Mouse (Mus musculus): ENCODE measurements around the gene Cryl1. TPM values are rescaled to one million over a fixed set of nuclear protein-coding genes. Genes with fewer than 3 reads are reported as not detected.

Cryl1 gene
- total and polyA plus RNA-seq, 3 experiments = 5.6 to 12.4 (median 6.7) TPM

- intact Hi-C loops (cut with DNase I) = no loop called here
- 83% methylated on average over 11 of the region's 11 CpGs for WGBS
- no peak for TF ChIP-seq EP300 (IDR thresholded peaks at IDR 0.05; ENCODE audit: insufficient read depth, low read depth, low read length)
- TF ChIP-seq POLR2A (IDR thresholded peaks at IDR 0.05; ENCODE audit: insufficient read depth, low read depth, low read length) = no peak
- no peak for TF ChIP-seq CTCF (IDR thresholded peaks at IDR 0.05)
These were observed 163.1 kb downstream of the Cryl1 start for GRCm38 (mm10) chr14:57235276-57235675.

GRCm38 (mm10) chr14:57234711-57235110, 163.6 kb downstream of the Cryl1 start:
- WGBS = 38% methylated on average over 4 of the region's 4 CpGs
- no peak overlapping the region for H3K9ac ChIP-seq (ENCODE audit: low read depth, low read length)
- no peaks in the 10 kb centered on the region for H3K27me3 ChIP-seq (ENCODE audit: control insufficient read depth, insufficient read depth, low read length)
- H3K27ac ChIP-seq = no peak overlapping the region
- H3K4me3 ChIP-seq = no peak overlapping the region
- no peaks in the 10 kb centered on the region for H3K36me3 ChIP-seq (ENCODE audit: control insufficient read depth, insufficient read depth, low read length)
- no peak for TF ChIP-seq CTCF (IDR thresholded peaks at IDR 0.05)
- TF ChIP-seq POLR2A (IDR thresholded peaks at IDR 0.05; ENCODE audit: insufficient read depth, low read depth, low read length) = no peak
- DNase-seq = no peak
- intact Hi-C loops (cut with DNase I) = no loop called here
- H3K4me1 ChIP-seq (ENCODE audit: control insufficient read depth, insufficient read depth, low read length) = no peaks in the 10 kb centered on the region
- no peaks in the 10 kb centered on the region for H3K79me2 ChIP-seq (replicated peaks; ENCODE audit: control insufficient read depth, insufficient read depth, low read length)

More at GRCm38 (mm10) chr14:57235276-57235675, 163.1 kb downstream of the Cryl1 start:
- Histone ChIP-seq H3K27ac (no peak overlapping the region), H3K27me3 (ENCODE audit: control insufficient read depth, insufficient read depth, low read length) (no peaks in the 10 kb centered on the region), H3K4me1 (ENCODE audit: control insufficient read depth, insufficient read depth, low read length) (no peaks in the 10 kb centered on the region), H3K4me3 (no peak overlapping the region), H3K79me2 (replicated peaks; ENCODE audit: control insufficient read depth, insufficient read depth, low read length) (no peaks in the 10 kb centered on the region), H3K9ac (ENCODE audit: low read depth, low read length) (no peak overlapping the region), H3K36me3 (ENCODE audit: control insufficient read depth, insufficient read depth, low read length) (no peaks in the 10 kb centered on the region)
- no peak for DNase-seq

- Histone ChIP-seq H3K4me1 (ENCODE audit: control insufficient read depth, insufficient read depth, low read length) (no peaks in the 10 kb centered on the region), H3K27ac (no peak overlapping the region), H3K9ac (ENCODE audit: low read depth, low read length) (no peak overlapping the region), H3K79me2 (replicated peaks; ENCODE audit: control insufficient read depth, insufficient read depth, low read length) (no peaks in the 10 kb centered on the region), H3K27me3 (ENCODE audit: control insufficient read depth, insufficient read depth, low read length) (no peaks in the 10 kb centered on the region), H3K4me3 (no peak overlapping the region), H3K36me3 (ENCODE audit: control insufficient read depth, insufficient read depth, low read length) (no peaks in the 10 kb centered on the region)
- no peak for DNase-seq
- intact Hi-C loops (cut with DNase I) = no loop called here
- 63% methylated on average over 6 of the region's 6 CpGs for WGBS
- TF ChIP-seq EP300 (IDR thresholded peaks at IDR 0.05; ENCODE audit: insufficient read depth, low read depth, low read length) = no peak
- no peak for TF ChIP-seq POLR2A (IDR thresholded peaks at IDR 0.05; ENCODE audit: insufficient read depth, low read depth, low read length)
- TF ChIP-seq CTCF (IDR thresholded peaks at IDR 0.05) = no peak
These were observed 167.9 kb downstream of the Cryl1 start for GRCm38 (mm10) chr14:57230264-57231015.

Other genes with a start within 250 kb of the Cryl1 start
- 1 to 10 TPM; 4.5 to 5.1 TPM for gene Ift88, start 25.5 kb upstream of the Cryl1 start, total RNA-seq (2021)
- 2.6 and 4.3 TPM in 2 replicates for gene Ift88, start 25.5 kb upstream of the Cryl1 start, polyA plus RNA-seq (2012; rRNA removed)
- 1 to 10 TPM; 2.2 to 3.3 TPM for gene Il17d, start 126.2 kb upstream of the Cryl1 start, total RNA-seq (2021)
- gene Il17d, start 126.2 kb upstream of the Cryl1 start, polyA plus RNA-seq (2012; rRNA removed) = 8.0 and 10.1 TPM in 2 replicates
- gene Eef1akmt1, start 173.1 kb upstream of the Cryl1 start, total RNA-seq (2021) = 10 to 100 TPM; 32.4 to 34.0 TPM
- gene Eef1akmt1, start 173.1 kb upstream of the Cryl1 start, polyA plus RNA-seq (2012; rRNA removed) = 33.8 and 55.6 TPM in 2 replicates